Mouse (Mus musculus): ENCODE results near the gene Uqcr11. TPM values are rescaled to one million over a fixed set of nuclear protein-coding genes. Genes with fewer than 3 reads are reported as not detected.

Gene Uqcr11
- total RNA-seq, 2 experiments from 2014 or later = 404 to 413 TPM

DNA sequence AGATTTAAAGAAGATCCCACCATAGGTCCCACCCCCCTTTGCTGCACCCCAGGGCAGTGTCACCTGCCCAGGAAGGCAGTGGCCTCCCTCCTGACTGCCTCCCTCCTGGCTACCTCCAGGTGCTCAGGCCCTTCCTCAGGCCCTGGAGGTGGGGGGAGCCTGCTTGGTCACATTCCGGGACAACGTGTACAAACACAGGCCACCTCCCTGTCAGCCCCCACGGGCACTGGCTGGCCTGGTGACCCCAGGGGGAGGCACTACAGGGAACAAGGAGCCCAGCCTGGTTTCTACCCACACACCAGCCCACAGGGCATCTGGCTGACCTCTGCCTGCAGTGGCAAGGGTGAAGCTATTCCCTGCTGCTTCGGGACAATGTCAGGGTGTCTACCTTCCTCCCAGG lies 31.3 kb upstream of the Uqcr11 start:
- H3K27ac ChIP-seq = no peak overlapping the region
- no peak for DNase-seq (ENCODE audit: low spot score in 2 of 2)
- no peak for TF ChIP-seq CTCF (conservative IDR thresholded peaks at IDR 0.05)
- H3K4me3 ChIP-seq = no peak overlapping the region

GRCm38 (mm10) chr10:80436276-80436675 lies 29.6 kb upstream of the Uqcr11 start:
- Histone ChIP-seq H3K27ac (no peak overlapping the region), H3K4me3 (no peak overlapping the region)
- DNase-seq (ENCODE audit: low spot score in 2 of 2) = no peak
- no peak for TF ChIP-seq CTCF (conservative IDR thresholded peaks at IDR 0.05)

DNA sequence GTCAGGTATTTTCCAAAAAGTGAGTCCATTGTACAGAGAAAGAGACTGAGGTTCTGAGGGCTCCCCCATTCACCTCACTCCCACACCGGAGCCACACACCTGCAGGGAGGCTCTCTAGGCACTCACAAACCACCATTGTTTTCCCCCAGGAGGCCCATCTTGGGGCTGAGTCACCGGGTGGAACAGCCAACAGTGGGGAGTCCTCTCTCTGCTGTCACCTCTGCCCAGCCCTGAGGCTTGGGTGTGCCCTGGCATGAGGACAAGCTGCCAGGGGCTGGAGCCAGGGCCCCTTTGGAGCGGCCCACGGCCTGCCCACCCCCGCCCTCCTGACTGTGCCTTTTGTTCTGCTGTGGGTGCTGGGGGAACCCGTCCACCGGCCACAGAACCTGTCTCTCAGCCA lies 29.1 kb upstream of the Uqcr11 start:
- Histone ChIP-seq H3K27ac (no peak overlapping the region), H3K4me3 (no peak overlapping the region)
- no peak for TF ChIP-seq CTCF (conservative IDR thresholded peaks at IDR 0.05)
- DNase-seq (ENCODE audit: low spot score in 2 of 2) = no peak

DNA sequence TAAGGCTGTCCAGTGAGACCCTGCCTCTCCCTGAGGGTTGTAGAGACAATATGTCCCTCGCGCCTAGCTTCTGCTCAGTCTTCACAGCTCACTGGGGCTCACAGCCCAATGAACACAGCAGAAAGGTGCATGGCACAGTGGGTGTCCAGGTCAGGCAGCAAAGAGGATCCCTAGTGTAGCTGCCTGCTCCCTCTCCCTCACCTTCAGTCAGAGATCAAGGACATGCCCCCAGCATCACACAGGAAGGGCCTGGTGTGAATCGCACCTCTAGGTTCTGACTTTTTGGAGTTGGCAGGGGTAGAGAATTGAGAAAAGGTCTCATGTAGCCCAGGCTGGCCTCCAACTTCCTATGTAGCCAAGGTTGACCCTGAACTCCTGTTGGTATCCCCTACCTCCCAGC lies 28.2 kb upstream of the Uqcr11 start:
- TF ChIP-seq CTCF (conservative IDR thresholded peaks at IDR 0.05) = no peak
- no peak for DNase-seq (ENCODE audit: low spot score in 2 of 2)
- H3K4me3 ChIP-seq = no peak overlapping the region
- no peak overlapping the region for H3K27ac ChIP-seq

GRCm38 (mm10) chr10:80434233-80434592 lies 27.6 kb upstream of the Uqcr11 start:
- no peak overlapping the region for H3K4me3 ChIP-seq
- H3K27ac ChIP-seq = peak overlapping the region; percentile 100; the same call in 1 of the 2 replicates
- DNase-seq (ENCODE audit: low spot score in 2 of 2) = no peak
- TF ChIP-seq CTCF (conservative IDR thresholded peaks at IDR 0.05) = peak; percentile 42

DNA sequence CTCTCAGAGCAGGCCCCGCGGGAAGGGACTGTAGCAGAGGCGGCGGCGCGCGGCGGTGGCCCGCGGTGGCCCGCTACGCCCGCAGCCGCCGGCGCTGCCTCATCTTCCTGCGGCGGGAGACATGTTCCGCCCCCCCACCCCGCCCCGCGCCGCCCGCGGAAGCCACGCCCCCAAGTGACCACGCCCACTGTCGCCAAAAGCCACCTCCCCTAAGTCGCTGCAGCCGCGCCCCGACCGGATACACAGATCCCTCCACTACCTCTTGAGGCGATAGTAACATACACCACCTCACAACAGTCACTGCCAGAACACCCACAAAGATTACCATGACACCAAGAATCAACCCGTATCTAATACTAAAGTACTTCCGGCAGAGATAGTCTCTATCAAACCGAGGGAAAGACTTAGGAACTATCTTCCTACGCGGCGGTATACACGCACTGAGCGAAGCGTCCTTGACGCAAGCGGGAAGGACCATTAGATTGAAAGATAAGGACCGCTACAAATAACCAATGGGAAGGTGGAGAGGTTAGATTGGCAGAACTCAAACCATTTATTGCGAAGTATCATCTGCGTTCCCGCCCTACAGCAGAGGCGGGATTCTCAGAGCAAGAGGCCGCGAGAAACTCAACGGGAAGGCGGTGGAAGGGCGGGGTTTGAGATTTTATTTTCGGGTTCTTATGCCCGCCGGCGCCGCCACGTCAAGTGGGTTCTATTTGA lies 27.0 kb upstream of the Uqcr11 start, which contains the start of gene Tcf3:
Gene Tcf3, minus strand, starts transcription at position 135 of the 720 bp plus-strand sequence.
- no peak for TF ChIP-seq CTCF (conservative IDR thresholded peaks at IDR 0.05)
- peak; percentile 93 to 98 for DNase-seq (ENCODE audit: low spot score in 2 of 2)

GRCm38 (mm10) chr10:80432936-80433512 lies 26.4 kb upstream of the Uqcr11 start:
- no peak for TF ChIP-seq CTCF (conservative IDR thresholded peaks at IDR 0.05)
- H3K27ac ChIP-seq = peak overlapping the region; percentile 100
- H3K4me3 ChIP-seq = peak overlapping the region; percentile 90
- no peak for DNase-seq (ENCODE audit: low spot score in 2 of 2)

More for the DNA sequence above, 27.0 kb upstream of the Uqcr11 start, which contains the start of gene Tcf3:
- peak within 1 kb of the TSS; percentile 90 for H3K4me3 ChIP-seq
- peak within 1 kb of the TSS; percentile 100 for H3K27ac ChIP-seq

DNA sequence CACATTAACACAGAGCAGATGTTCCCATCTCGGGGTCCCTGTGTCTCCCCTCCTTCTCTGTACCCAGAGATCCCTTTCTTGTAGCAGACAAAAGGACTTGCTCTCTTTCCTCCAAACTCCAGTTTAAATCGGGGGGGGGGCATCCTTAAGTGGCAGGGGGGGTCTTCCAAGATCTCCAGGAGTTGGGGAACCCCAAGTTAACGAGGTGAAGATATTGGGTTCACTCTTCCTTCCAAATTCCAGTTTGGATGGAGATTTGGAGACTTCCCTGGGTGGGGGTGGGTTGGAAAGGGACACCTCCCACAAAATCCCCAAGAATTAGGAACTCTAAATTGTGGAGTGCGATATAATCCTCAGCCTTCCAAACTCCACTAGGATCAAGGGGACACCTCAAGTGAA lies 25.8 kb upstream of the Uqcr11 start:
- H3K4me3 ChIP-seq = peak overlapping the region; percentile 90
- peak overlapping the region; percentile 100 for H3K27ac ChIP-seq
- no peak for DNase-seq (ENCODE audit: low spot score in 2 of 2)
- TF ChIP-seq CTCF (conservative IDR thresholded peaks at IDR 0.05) = no peak

DNA sequence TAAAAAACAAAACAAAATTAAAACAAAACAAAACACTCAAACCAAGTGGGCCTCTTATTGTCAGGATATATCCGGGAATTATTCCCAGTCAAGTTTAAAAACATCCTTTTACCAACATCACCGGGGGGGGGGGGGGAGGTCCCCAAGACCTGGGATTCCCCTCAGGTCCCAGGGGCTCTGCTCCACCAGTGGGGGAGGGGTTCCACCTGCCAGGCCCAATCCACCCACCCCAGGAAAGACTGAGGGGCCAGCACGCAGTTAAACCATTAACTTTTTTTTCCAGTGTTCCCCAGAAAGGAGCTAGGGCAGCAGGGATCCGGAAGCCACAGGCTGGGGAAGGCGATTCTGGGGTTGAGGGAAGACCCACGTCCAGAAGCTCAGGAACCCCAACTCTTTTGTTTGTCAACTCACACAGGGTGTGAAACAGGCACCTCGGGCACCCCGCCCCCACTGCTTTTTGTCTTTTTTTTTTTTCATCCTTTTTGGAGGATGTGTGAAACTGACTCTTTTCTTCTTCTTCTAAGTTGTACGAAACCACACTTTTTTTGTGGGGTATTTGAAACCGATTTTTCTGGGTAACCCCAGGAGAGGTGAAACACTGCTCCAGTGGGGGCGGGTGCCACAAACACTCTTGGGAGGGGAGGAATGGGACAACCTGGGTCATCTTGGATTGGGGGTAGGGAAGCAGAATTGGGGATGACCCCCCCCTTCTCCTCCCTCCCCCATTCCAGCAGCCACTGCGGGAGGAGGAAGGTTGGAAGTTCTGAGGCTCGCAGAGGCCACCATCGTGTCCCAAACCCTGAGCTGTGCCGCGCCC lies 25.1 kb upstream of the Uqcr11 start:
- Histone ChIP-seq H3K4me3 (peak overlapping the region; percentile 90), H3K27ac (peak overlapping the region; percentile 36; the same call in 1 of the 2 replicates)
- no peak for DNase-seq (ENCODE audit: low spot score in 2 of 2)
- TF ChIP-seq CTCF (conservative IDR thresholded peaks at IDR 0.05) = no peak

GRCm38 (mm10) chr10:80430375-80430980 lies 23.8 kb upstream of the Uqcr11 start:
- Histone ChIP-seq H3K27ac (no peak overlapping the region; the same call in 1 of the 2 replicates), H3K4me3 (no peak overlapping the region)
- no peak; the same call in 1 of the 2 replicates for TF ChIP-seq CTCF (conservative IDR thresholded peaks at IDR 0.05)
- no peak for DNase-seq (ENCODE audit: low spot score in 2 of 2)

GRCm38 (mm10) chr10:80429800-80430199 lies 23.2 kb upstream of the Uqcr11 start:
- no peak for TF ChIP-seq CTCF (conservative IDR thresholded peaks at IDR 0.05)
- Histone ChIP-seq H3K4me3 (no peak overlapping the region), H3K27ac (no peak overlapping the region)
- DNase-seq (ENCODE audit: low spot score in 2 of 2) = no peak

DNA sequence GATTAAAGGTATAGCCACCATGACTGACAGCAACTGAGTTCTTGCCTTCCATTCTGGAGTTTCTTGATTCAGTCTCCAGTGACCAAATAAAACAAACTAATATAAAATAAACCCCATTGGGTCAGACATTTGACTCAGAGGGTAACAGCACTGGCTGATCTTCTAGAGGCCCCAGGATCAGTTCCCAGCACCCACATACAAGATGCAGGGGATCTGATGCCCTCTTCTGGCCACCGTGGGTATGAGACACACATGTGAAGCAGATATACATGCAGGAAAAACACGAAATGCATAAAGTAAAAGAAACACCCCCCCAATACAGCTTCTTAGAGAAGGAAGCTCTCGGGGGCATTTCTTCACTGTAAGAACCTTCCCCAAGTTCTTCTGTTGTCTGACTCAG lies 18.4 kb upstream of the Uqcr11 start:
- peak; percentile 35 for TF ChIP-seq CTCF (conservative IDR thresholded peaks at IDR 0.05)
- Histone ChIP-seq H3K27ac (no peak overlapping the region), H3K4me3 (no peak overlapping the region)
- no peak for DNase-seq (ENCODE audit: low spot score in 2 of 2)

- TF ChIP-seq CTCF (conservative IDR thresholded peaks at IDR 0.05) = no peak
- Histone ChIP-seq H3K4me3 (no peak overlapping the region), H3K27ac (no peak overlapping the region)
- DNase-seq (ENCODE audit: low spot score in 2 of 2) = no peak
These were observed 16.9 kb upstream of the Uqcr11 start for GRCm38 (mm10) chr10:80423562-80423961.

Data from layer of hippocampus, adult 2 months (tissue).